Mouse (Mus musculus) cerebellum, postnatal 25 days (tissue): ENCODE data around the gene Sox2.

ENCODE experiments used
- DNase-seq, 2 experiments: peaks; one replicate each; pipeline ENCODE4 v3.0.0; 2021; ENCODE audit warnings: mixed read lengths in 2 of 2

Gene Sox2

GRCm38 (mm10) chr3:34660542-34661290, 10.5 kb downstream of the Sox2 start:
- DNase-seq, result no peak

- DNase-seq, result no peak
These were observed 11.3 kb downstream of the Sox2 start for GRCm38 (mm10) chr3:34661341-34662007.

- DNase-seq, result no peak
These were observed 12.0 kb downstream of the Sox2 start for GRCm38 (mm10) chr3:34662008-34662711.

GRCm38 (mm10) chr3:34662712-34663655, 12.8 kb downstream of the Sox2 start:
- peak; percentile 25 to 33 for DNase-seq

GRCm38 (mm10) chr3:34663701-34664635, 13.8 kb downstream of the Sox2 start:
- DNase-seq, result peak; percentile 28 to 36

- no peak for DNase-seq
These were observed 14.7 kb downstream of the Sox2 start for GRCm38 (mm10) chr3:34664636-34665531.

GRCm38 (mm10) chr3:34665751-34666665, 15.8 kb downstream of the Sox2 start:
- no peak for DNase-seq

GRCm38 (mm10) chr3:34667180-34667579, 17.0 kb downstream of the Sox2 start:
- no peak for DNase-seq

- no peak for DNase-seq
These were observed 17.9 kb downstream of the Sox2 start for GRCm38 (mm10) chr3:34667881-34668817.

- DNase-seq, result no peak
These were observed 20.9 kb downstream of the Sox2 start for GRCm38 (mm10) chr3:34671024-34671660.

GRCm38 (mm10) chr3:34678840-34679239, 28.6 kb downstream of the Sox2 start:
- DNase-seq, result no peak

- no peak for DNase-seq
These were observed 29.2 kb downstream of the Sox2 start for GRCm38 (mm10) chr3:34679439-34679838.

GRCm38 (mm10) chr3:34679921-34680320, 29.7 kb downstream of the Sox2 start:
- DNase-seq, result no peak

GRCm38 (mm10) chr3:34688072-34688471, 37.9 kb downstream of the Sox2 start:
- DNase-seq, result no peak

- peak; percentile 23 to 33 for DNase-seq
These were observed 41.6 kb downstream of the Sox2 start for GRCm38 (mm10) chr3:34691703-34692393.

GRCm38 (mm10) chr3:34692394-34692745, 42.2 kb downstream of the Sox2 start:
- DNase-seq, result peak in 1 of 2 experiments; percentile 9
